Mouse (Mus musculus) stomach, embryonic 14.5 days (tissue): Measurements from ENCODE around the gene Fat3. TPM values are rescaled to one million over a fixed set of nuclear protein-coding genes. Genes with fewer than 3 reads are reported as not detected.

Experiments used
- ATAC-seq: fragments of 200-750 bp; cut with Nextera tagmentation; 2 replicates; pipeline ENCODE4 v1.8.0; 2017; ENCODE audit warnings: low read depth, moderate TSS enrichment; ENCODE audit not compliant: insufficient number of reproducible peaks, insufficient read depth, low FRiP score
- H3K27ac ChIP-seq: fragments of 300-500 bp; sonication (generic); 2 replicates; pipeline ENCODE4 v1.5.1; 2014; ENCODE audit warnings: mild to moderate bottlenecking, low read length, moderate library complexity, mixed read lengths
- H3K27me3 ChIP-seq: fragments of 300-500 bp; sonication (generic); 2 replicates; pipeline ENCODE4 v1.6.1; 2014; ENCODE audit warnings: low read length, control low read depth, mixed read lengths; ENCODE audit not compliant: control insufficient read depth, insufficient read depth
- H3K36me3 ChIP-seq: fragments of 300-500 bp; sonication (generic); 2 replicates; pipeline ENCODE4 v1.6.1; 2014; ENCODE audit warnings: mild to moderate bottlenecking, control low read depth, low read length, moderate library complexity, mixed read lengths; ENCODE audit not compliant: control insufficient read depth, insufficient read depth
- H3K4me1 ChIP-seq: fragments of 300-500 bp; sonication (generic); 2 replicates; pipeline ENCODE4 v1.6.1; 2014; ENCODE audit warnings: low read length, control low read depth, mixed read lengths; ENCODE audit not compliant: control insufficient read depth, insufficient read depth
- H3K4me2 ChIP-seq: fragments of 300-500 bp; sonication (generic); replicated peaks from 2 replicates; pipeline ENCODE4 v1.6.1; 2014; ENCODE audit warnings: low read depth, low read length, control low read depth
- H3K4me3 ChIP-seq: fragments of 300-500 bp; sonication (generic); 2 replicates; pipeline ENCODE4 v1.5.1; 2014; ENCODE audit warnings: low read depth, low read length, control low read depth
- H3K9ac ChIP-seq: fragments of 300-500 bp; sonication (generic); replicated peaks from 2 replicates; pipeline ENCODE4 v1.6.1; 2014; ENCODE audit warnings: low read depth, mild to moderate bottlenecking, control low read depth, low read length, moderate library complexity, mixed read lengths
- H3K9me3 ChIP-seq: fragments of 300-500 bp; sonication (generic); 2 replicates; pipeline ENCODE4 v1.6.1; 2016; ENCODE audit warnings: low read depth, low read length, control low read depth; ENCODE audit not compliant: control insufficient read depth
- WGBS: fragments of 180-500 bp; shearing (Covaris S2); extraction: QIAGEN DNeasy Blood & Tissue Kit; methylation state at CpG from one replicate; pipeline ENCODE4 v1.1.7; 2014; 5-methylcytosine and 5-hydroxymethylcytosine counted together
- polyA plus RNA-seq: library from polyadenylated mRNA; unstranded; fragments of >200 nt; fragmentation: Nextera tagmentation; extraction: Ambion mirVana; gene quantifications from 2 replicates; pipeline ENCODE4 v1.2.1, GENCODE M21; 2014

Gene Fat3
- 2.9 and 3.2 TPM in 2 replicates for polyA plus RNA-seq

DNA sequence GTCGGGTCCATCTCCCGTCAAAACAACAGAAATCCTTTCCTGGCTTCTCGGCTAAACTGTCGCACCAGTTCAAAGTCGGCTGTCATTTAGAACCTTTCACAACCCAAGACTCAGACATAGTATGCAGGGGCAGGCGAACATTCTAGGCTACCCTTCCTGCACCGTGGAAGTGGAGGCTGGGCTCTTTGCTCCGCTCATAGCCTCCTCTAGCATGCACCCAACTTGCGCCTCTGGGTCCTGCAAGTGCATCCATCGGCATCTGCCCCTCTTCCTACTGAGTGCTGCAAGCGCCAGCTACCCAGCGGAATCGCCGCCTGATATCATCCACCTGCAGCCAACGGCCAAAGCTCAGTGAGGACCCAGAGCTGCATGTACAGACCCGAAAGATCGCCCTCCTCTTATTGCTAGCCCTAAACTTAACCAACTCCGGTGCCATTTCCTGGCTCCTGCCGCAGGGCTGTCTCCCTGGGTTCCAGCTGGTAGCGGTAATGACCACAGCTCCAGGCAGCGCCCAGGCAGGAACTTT, at the start of gene Fat3:
TSS of gene Fat3 (minus strand) at position 100 of the 526 bp plus-strand sequence.
- Histone ChIP-seq H3K27me3 (no peaks in the 10 kb centered on the region), H3K4me1 (no peaks in the 10 kb centered on the region), H3K9ac (peak within 1 kb of the TSS; percentile 33; the same call in 1 of the 2 replicates), H3K9me3 (no peaks in the 10 kb centered on the region), H3K4me3 (peak within 1 kb of the TSS; percentile 41), H3K36me3 (no peaks in the 10 kb centered on the region), H3K27ac (peak within 1 kb of the TSS; percentile 55), H3K4me2 (peak within 1 kb of the TSS; percentile 89)
- 1% methylated on average over 21 of the region's 21 CpGs for WGBS
- ATAC-seq = peak; percentile 15; the same call in 1 of the 2 replicates

- no peaks in the 10 kb centered on the region for H3K27me3 ChIP-seq
- H3K4me1 ChIP-seq = no peaks in the 10 kb centered on the region
- H3K9ac ChIP-seq = no peak overlapping the region
- no peak overlapping the region for H3K4me2 ChIP-seq
- no peaks in the 10 kb centered on the region for H3K36me3 ChIP-seq
- no peak for ATAC-seq
- WGBS = 34% methylated on average over 1 of the region's 1 CpGs
- no peak overlapping the region for H3K4me3 ChIP-seq
- no peaks in the 10 kb centered on the region for H3K9me3 ChIP-seq
- H3K27ac ChIP-seq = no peak overlapping the region
These were observed 31.8 kb upstream of the Fat3 start for GRCm38 (mm10) chr9:16532884-16533283.

GRCm38 (mm10) chr9:16517543-16517942, 16.5 kb upstream of the Fat3 start:
- no peak overlapping the region for H3K4me3 ChIP-seq
- H3K27me3 ChIP-seq = no peaks in the 10 kb centered on the region
- H3K4me1 ChIP-seq = no peaks in the 10 kb centered on the region
- H3K9ac ChIP-seq = no peak overlapping the region
- H3K36me3 ChIP-seq = no peaks in the 10 kb centered on the region
- ATAC-seq = no peak
- no peaks in the 10 kb centered on the region for H3K9me3 ChIP-seq
- H3K4me2 ChIP-seq = no peak overlapping the region
- no peak overlapping the region for H3K27ac ChIP-seq
- WGBS = 35% methylated on average over 1 of the region's 1 CpGs

DNA sequence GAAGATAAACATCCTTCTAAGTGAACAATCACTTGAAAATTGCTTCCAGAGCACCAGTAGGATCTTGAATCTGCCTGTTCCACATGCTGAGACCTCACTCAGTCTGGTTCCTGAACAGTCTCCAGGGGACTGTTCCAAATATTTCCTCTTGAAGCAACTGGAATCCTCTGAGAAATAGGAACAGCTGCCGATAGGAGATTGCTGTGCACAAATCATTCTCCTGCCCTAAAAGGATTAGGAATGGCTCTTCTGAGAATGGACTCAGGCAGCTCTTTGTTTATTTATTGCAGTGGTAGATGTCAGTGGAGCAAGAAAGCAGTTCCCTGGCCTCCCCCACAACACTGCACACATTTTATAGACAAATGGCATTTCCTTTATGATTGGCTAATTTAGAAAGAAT, 10.9 kb upstream of the Fat3 start:
- Histone ChIP-seq H3K4me3 (no peak overlapping the region), H3K27ac (no peak overlapping the region), H3K4me2 (no peak overlapping the region), H3K4me1 (no peaks in the 10 kb centered on the region), H3K36me3 (no peaks in the 10 kb centered on the region), H3K9ac (no peak overlapping the region), H3K9me3 (no peaks in the 10 kb centered on the region), H3K27me3 (no peaks in the 10 kb centered on the region)
- WGBS = 28% methylated on average over 1 of the region's 1 CpGs
- ATAC-seq = no peak

DNA sequence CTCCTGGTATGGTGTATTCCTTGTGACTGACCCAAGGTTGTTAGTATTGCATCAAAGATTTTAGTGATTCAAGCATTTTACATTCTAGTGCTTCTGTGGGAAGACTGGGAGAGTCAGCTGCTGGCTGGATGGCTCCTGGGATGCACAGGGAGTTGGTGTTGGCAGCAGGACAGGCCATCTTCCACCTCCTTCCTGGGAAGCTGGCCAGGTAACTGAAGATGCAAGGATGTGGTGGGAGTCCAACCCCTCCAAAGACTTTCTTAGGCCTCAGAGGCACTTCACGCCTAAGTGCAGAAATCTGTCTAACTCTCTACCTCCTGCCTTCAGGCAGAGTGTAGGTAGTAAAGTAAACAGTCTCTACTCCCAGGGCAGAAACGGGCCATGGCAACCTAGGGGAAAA, 2.7 kb upstream of the Fat3 start:
- no peaks in the 10 kb centered on the region for H3K9me3 ChIP-seq
- no peaks in the 10 kb centered on the region for H3K27me3 ChIP-seq
- no peaks in the 10 kb centered on the region for H3K4me1 ChIP-seq
- no peaks in the 10 kb centered on the region for H3K36me3 ChIP-seq
- 51% methylated on average over 2 of the region's 2 CpGs for WGBS
- no peak overlapping the region for H3K4me2 ChIP-seq
- H3K4me3 ChIP-seq = no peak overlapping the region
- H3K9ac ChIP-seq = no peak overlapping the region
- no peak overlapping the region for H3K27ac ChIP-seq
- ATAC-seq = no peak

- Histone ChIP-seq H3K27me3 (no peaks in the 10 kb centered on the region), H3K4me1 (no peaks in the 10 kb centered on the region), H3K36me3 (no peaks in the 10 kb centered on the region), H3K9ac (no peak overlapping the region), H3K9me3 (no peaks in the 10 kb centered on the region), H3K4me2 (peak overlapping the region; percentile 89), H3K4me3 (peak overlapping the region; percentile 41), H3K27ac (no peak overlapping the region; the same call in 1 of the 2 replicates)
- 12% methylated on average over 13 of the region's 13 CpGs for WGBS
- no peak for ATAC-seq
These were observed 1.7 kb upstream of the Fat3 start for GRCm38 (mm10) chr9:16502673-16503343.

- Histone ChIP-seq H3K9me3 (no peaks in the 10 kb centered on the region), H3K9ac (peak overlapping the region; percentile 33; the same call in 1 of the 2 replicates), H3K36me3 (no peaks in the 10 kb centered on the region), H3K4me3 (peak overlapping the region; percentile 41), H3K27ac (peak overlapping the region; percentile 17; the same call in 1 of the 2 replicates), H3K4me1 (no peaks in the 10 kb centered on the region), H3K4me2 (peak overlapping the region; percentile 89), H3K27me3 (no peaks in the 10 kb centered on the region)
- peak; percentile 77 for ATAC-seq
- under 1% methylated on average over 52 of the region's 52 CpGs for WGBS
These were observed 1.0 kb upstream of the Fat3 start for GRCm38 (mm10) chr9:16501990-16502672.

DNA sequence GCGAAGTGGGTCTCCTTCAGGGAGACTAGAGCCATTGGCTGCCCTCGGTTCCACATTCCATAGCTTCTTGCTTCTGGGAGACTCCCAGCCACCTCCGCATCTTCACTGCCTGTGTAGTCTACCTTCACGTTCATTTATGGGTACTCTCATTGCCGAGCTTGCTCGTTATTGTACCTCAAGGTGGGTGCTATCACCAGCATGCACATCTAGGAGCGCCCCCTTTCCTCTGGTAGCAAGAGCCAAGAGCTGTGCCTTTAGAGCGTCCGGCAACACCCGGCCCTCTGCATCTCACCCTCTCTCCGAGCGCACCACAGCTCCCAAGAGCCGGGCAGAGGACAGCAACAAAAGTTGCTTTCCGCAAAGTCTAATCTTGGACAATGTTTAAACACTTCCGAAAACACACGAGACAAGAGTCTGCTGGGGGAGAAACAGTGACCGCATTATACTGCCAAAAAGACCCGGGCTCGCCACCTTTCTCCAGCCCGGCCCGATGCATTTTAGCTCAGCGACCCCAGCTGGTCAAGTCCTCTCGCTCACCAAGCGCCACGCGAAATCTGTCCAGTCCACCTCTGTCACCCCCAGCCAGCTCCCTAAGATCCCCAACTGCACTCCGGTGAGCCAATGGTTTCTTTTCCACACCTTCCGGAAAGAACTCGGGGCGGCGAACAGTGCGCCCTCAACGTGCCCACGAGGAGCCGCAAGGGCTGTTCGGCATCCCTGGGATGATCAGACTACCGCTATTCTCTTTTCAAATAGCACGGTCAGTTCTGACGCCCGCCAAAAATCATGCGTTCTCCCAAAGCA, 501 bp downstream of the Fat3 start:
- Histone ChIP-seq H3K36me3 (no peaks in the 10 kb centered on the region), H3K4me2 (peak overlapping the region; percentile 89), H3K9me3 (no peaks in the 10 kb centered on the region), H3K27ac (peak overlapping the region; percentile 55), H3K27me3 (no peaks in the 10 kb centered on the region), H3K4me1 (no peaks in the 10 kb centered on the region), H3K9ac (peak overlapping the region; percentile 33; the same call in 1 of the 2 replicates), H3K4me3 (peak overlapping the region; percentile 41)
- under 1% methylated on average over 41 of the region's 41 CpGs for WGBS
- ATAC-seq = peak; percentile 50; the same call in 1 of the 2 replicates
